Mouse (Mus musculus) MEL (cell line): ENCODE measurements around the gene Rexo1. TPM values are rescaled to one million over a fixed set of nuclear protein-coding genes. Genes with fewer than 3 reads are reported as not detected.
A peak's percentile ranks its signal among the peaks of the same experiment; 100 is the strongest.

Experiments
- DNase-seq: peaks from one replicate; pipeline ENCODE4 v3.0.0; 2011; ENCODE audit warnings: low read depth, low spot score
- H3K27ac ChIP-seq: 2 replicates; pipeline ENCODE4 v1.5.1; 2012; ENCODE audit warnings: low read depth, mild to moderate bottlenecking, control low read depth, low read length, moderate library complexity; ENCODE audit not compliant: control insufficient read depth
- H3K27me3 ChIP-seq, 2 experiments: fragments of 150-350 bp in 1 of 2; sonication (generic) in 1 of 2; 2 replicates each; pipeline ENCODE4 v1.6.1; 2012; ENCODE audit warnings: low read length in 2 of 2, mild to moderate bottlenecking in 2 of 2, improper control_type of control experiment in 1 of 2, moderate library complexity in 1 of 2; ENCODE audit not compliant: insufficient read depth in 2 of 2, control insufficient read depth in 1 of 2
- H3K36me3 ChIP-seq, 2 experiments: 2 replicates each; pipeline ENCODE4 v1.6.1; 2012 to 2014; ENCODE audit warnings: low read length in 2 of 2, improper control_type of control experiment in 1 of 2, inconsistent platforms in 1 of 2, mild to moderate bottlenecking in 1 of 2; ENCODE audit not compliant: insufficient read depth in 2 of 2, control insufficient read depth in 1 of 2
- H3K4me1 ChIP-seq, 2 experiments: fragments of 150-350 bp in 1 of 2; sonication (generic) in 1 of 2; 2 replicates each; pipeline ENCODE4 v1.6.1; 2012; ENCODE audit warnings: low read length in 2 of 2, improper control_type of control experiment in 1 of 2, mild to moderate bottlenecking in 1 of 2; ENCODE audit not compliant: insufficient read depth in 2 of 2, control insufficient read depth in 1 of 2
- H3K4me3 ChIP-seq, 2 experiments: fragments of 150-350 bp in 1 of 2; sonication (generic) in 1 of 2; 2 replicates each; pipeline ENCODE4 v1.5.1; 2012; ENCODE audit warnings: low read depth in 2 of 2, low read length in 2 of 2, mild to moderate bottlenecking in 2 of 2, moderate library complexity in 2 of 2, control low read depth in 1 of 2, improper control_type of control experiment in 1 of 2; ENCODE audit not compliant: control insufficient read depth in 1 of 2, insufficient read depth in 1 of 2
- H3K79me2 ChIP-seq: 2 replicates; pipeline ENCODE4 v1.6.1; 2012; ENCODE audit warnings: mild to moderate bottlenecking, low read length, moderate library complexity; ENCODE audit not compliant: control insufficient read depth, poor library complexity, insufficient read depth
- H3K9ac ChIP-seq: 2 replicates; pipeline ENCODE4 v1.6.1; 2012; ENCODE audit warnings: low read depth, mild to moderate bottlenecking, control low read depth, low read length, moderate library complexity; ENCODE audit not compliant: control insufficient read depth, poor library complexity, severe bottlenecking
- H3K9me3 ChIP-seq: fragments of 150-350 bp; sonication (generic); replicated peaks from 2 replicates; pipeline ENCODE4 v1.6.1; 2012; ENCODE audit warnings: mild to moderate bottlenecking, low read length, improper control_type of control experiment, moderate library complexity; ENCODE audit not compliant: insufficient read depth
- BHLHE40 ChIP-seq: IDR thresholded peaks from 2 replicates; pipeline ENCODE4 v1.6.1; 2012; ENCODE audit warnings: low read depth, mild to moderate bottlenecking, inconsistent platforms, low read length, improper control_type of control experiment, borderline replicate concordance
- CHD1 ChIP-seq: IDR thresholded peaks from 2 replicates; pipeline ENCODE4 v1.6.1; 2012; ENCODE audit warnings: low read depth, mild to moderate bottlenecking, inconsistent platforms, low read length, improper control_type of control experiment
- CTCF ChIP-seq, 3 experiments: IDR thresholded peaks in 2 of 3; conservative IDR thresholded peaks in 1 of 3; 2 replicates each; pipeline ENCODE4 v1.5.1; 2011 to 2012; ENCODE audit warnings: low read length in 3 of 3, low read depth in 2 of 3, mild to moderate bottlenecking in 2 of 3, improper control_type of control experiment in 1 of 3, inconsistent platforms in 1 of 3, mixed read lengths in 1 of 3, moderate library complexity in 1 of 3; ENCODE audit not compliant: control insufficient read depth in 1 of 3, insufficient read depth in 1 of 3, poor library complexity in 1 of 3, severe bottlenecking in 1 of 3
- E2F4 ChIP-seq: IDR thresholded peaks from 2 replicates; pipeline ENCODE4 v1.6.1; 2011; ENCODE audit warnings: low read depth, low read length, improper control_type of control experiment, borderline replicate concordance
- ELF1 ChIP-seq: IDR thresholded peaks from 2 replicates; pipeline ENCODE4 v1.6.1; 2014; ENCODE audit warnings: low read depth, mild to moderate bottlenecking, inconsistent platforms, low read length, improper control_type of control experiment, moderate library complexity
- GABPA ChIP-seq: IDR thresholded peaks from 2 replicates; pipeline ENCODE4 v1.6.1; 2012; ENCODE audit warnings: low read depth, mild to moderate bottlenecking, inconsistent platforms, low read length, improper control_type of control experiment, moderate library complexity
- HCFC1 ChIP-seq: IDR thresholded peaks from 2 replicates; pipeline ENCODE4 v1.6.1; 2012; ENCODE audit warnings: low read depth, mild to moderate bottlenecking, inconsistent platforms, low read length, improper control_type of control experiment, moderate library complexity
- JUND ChIP-seq: IDR thresholded peaks from 2 replicates; pipeline ENCODE4 v1.6.1; 2011; ENCODE audit warnings: low read depth, mild to moderate bottlenecking, improper control_type of control experiment, low read length
- KAT2A ChIP-seq: conservative IDR thresholded peaks from 2 replicates; pipeline ENCODE4 v1.6.1; 2012; ENCODE audit warnings: low read depth, low read length, improper control_type of control experiment, inconsistent platforms
- MAX ChIP-seq: IDR thresholded peaks from 2 replicates; pipeline ENCODE4 v1.6.1; 2011; ENCODE audit warnings: low read length, improper control_type of control experiment
- MAZ ChIP-seq: IDR thresholded peaks from 2 replicates; pipeline ENCODE4 v1.6.1; 2012; ENCODE audit warnings: low read depth, mild to moderate bottlenecking, inconsistent platforms, low read length, improper control_type of control experiment
- MEF2A ChIP-seq: IDR thresholded peaks from 2 replicates; pipeline ENCODE4 v1.6.1; 2014; ENCODE audit warnings: low read depth, mild to moderate bottlenecking, inconsistent platforms, low read length, improper control_type of control experiment; ENCODE audit not compliant: poor library complexity, insufficient replicate concordance, severe bottlenecking; ENCODE audit errors: extremely low read depth
- MXI1 ChIP-seq: IDR thresholded peaks from 2 replicates; pipeline ENCODE4 v1.6.1; 2011; ENCODE audit warnings: mild to moderate bottlenecking, low read depth, low read length, improper control_type of control experiment
- MYC ChIP-seq: IDR thresholded peaks from 2 replicates; pipeline ENCODE4 v1.6.1; 2011; ENCODE audit warnings: low read depth, mild to moderate bottlenecking, low read length, improper control_type of control experiment, moderate library complexity
- NELFE ChIP-seq: IDR thresholded peaks from 2 replicates; pipeline ENCODE4 v1.6.1; 2011; ENCODE audit warnings: low read depth, low read length, improper control_type of control experiment
- NRF1 ChIP-seq: IDR thresholded peaks from 2 replicates; pipeline ENCODE4 v1.6.1; 2014; ENCODE audit warnings: low read depth, mild to moderate bottlenecking, inconsistent platforms, low read length, improper control_type of control experiment, moderate library complexity; ENCODE audit not compliant: poor library complexity, insufficient read depth, severe bottlenecking
- POLR2A ChIP-seq, 2 experiments: IDR thresholded peaks; 2 replicates each; pipeline ENCODE4 v1.6.1; 2011 to 2012; ENCODE audit warnings: low read length in 2 of 2, mild to moderate bottlenecking in 2 of 2, control low read depth in 1 of 2, improper control_type of control experiment in 1 of 2, low read depth in 1 of 2, moderate library complexity in 1 of 2; ENCODE audit not compliant: control insufficient read depth in 1 of 2, insufficient read depth in 1 of 2, poor library complexity in 1 of 2
- POLR2AphosphoS2 ChIP-seq: IDR thresholded peaks from 2 replicates; pipeline ENCODE4 v1.6.1; 2011; ENCODE audit warnings: low read length, improper control_type of control experiment
- POLR2AphosphoS5 ChIP-seq: IDR thresholded peaks from 2 replicates; pipeline ENCODE4 v1.6.1; 2012; ENCODE audit warnings: low read depth, borderline replicate concordance, mild to moderate bottlenecking, inconsistent platforms, low read length, moderate library complexity, mixed read lengths
- RAD21 ChIP-seq: IDR thresholded peaks from 2 replicates; pipeline ENCODE4 v1.6.1; 2011; ENCODE audit warnings: mild to moderate bottlenecking, low read depth, low read length, improper control_type of control experiment
- RCOR1 ChIP-seq: IDR thresholded peaks from 2 replicates; pipeline ENCODE4 v1.6.1; 2012; ENCODE audit warnings: low read depth, mild to moderate bottlenecking, inconsistent platforms, low read length, improper control_type of control experiment
- SIN3A ChIP-seq: IDR thresholded peaks from 2 replicates; pipeline ENCODE4 v1.6.1; 2012; ENCODE audit warnings: low read length, improper control_type of control experiment, inconsistent platforms
- SMC3 ChIP-seq: IDR thresholded peaks from 2 replicates; pipeline ENCODE4 v1.6.1; 2011; ENCODE audit warnings: low read depth, low read length, improper control_type of control experiment
- TAL1 ChIP-seq: IDR thresholded peaks from 2 replicates; pipeline ENCODE4 v1.6.1; 2012; ENCODE audit warnings: mild to moderate bottlenecking, inconsistent platforms, low read length, moderate library complexity, mixed read lengths
- TCF12 ChIP-seq: IDR thresholded peaks from 2 replicates; pipeline ENCODE4 v1.6.1; 2014; ENCODE audit warnings: low read depth, mild to moderate bottlenecking, inconsistent platforms, low read length, improper control_type of control experiment, moderate library complexity
- USF1 ChIP-seq: IDR thresholded peaks from 2 replicates; pipeline ENCODE4 v1.6.1; 2014; ENCODE audit warnings: low read depth, mild to moderate bottlenecking, inconsistent platforms, low read length, improper control_type of control experiment, moderate library complexity
- ZC3H11A ChIP-seq: IDR thresholded peaks from 2 replicates; pipeline ENCODE4 v1.6.1; 2012; ENCODE audit warnings: low read depth, mild to moderate bottlenecking, inconsistent platforms, low read length, improper control_type of control experiment
- ZKSCAN1 ChIP-seq: IDR thresholded peaks from 2 replicates; pipeline ENCODE4 v1.6.1; 2012; ENCODE audit warnings: low read depth, mild to moderate bottlenecking, inconsistent platforms, low read length, improper control_type of control experiment, moderate library complexity
- ZMIZ1 ChIP-seq: IDR thresholded peaks from 2 replicates; pipeline ENCODE4 v1.6.1; 2012; ENCODE audit warnings: low read depth, mild to moderate bottlenecking, inconsistent platforms, low read length, improper control_type of control experiment, moderate library complexity
- ZNF384 ChIP-seq: IDR thresholded peaks from 2 replicates; pipeline ENCODE4 v1.6.1; 2012; ENCODE audit warnings: low read depth, mild to moderate bottlenecking, inconsistent platforms, low read length, improper control_type of control experiment
- polyA plus RNA-seq, 2 experiments: library from polyadenylated mRNA; stranded (reverse) in 1 of 2; unstranded in 1 of 2; fragments of >175 nt in 1 of 2; fragments of >200 nt in 1 of 2; gene quantifications; 2 replicates each; pipeline versions ENCODE4 v1.2.1 to v1.2.4; 2012; ENCODE audit warnings: low replicate concordance in 2 of 2, low read depth in 1 of 2; ENCODE audit not compliant: insufficient read length in 2 of 2, insufficient read depth in 1 of 2, missing spikeins in 1 of 2
- total RNA-seq: library from RNA; depleted of rRNA; stranded (reverse); fragments of 300-350 nt; gene quantifications from 2 replicates; pipeline ENCODE4 v1.2.3, GENCODE M21; 2012

Rexo1 gene
- total and polyA plus RNA-seq, 3 experiments, result 14.7 to 54.6 TPM; not detected in 1

- TF ChIP-seq GABPA (no peak), CTCF (IDR thresholded peaks at IDR 0.05 in 2 of 3, conservative IDR thresholded peaks at IDR 0.05 in 1 of 3; ENCODE audit: control insufficient read depth in 1 of 3, insufficient read depth in 1 of 3, low read depth in 2 of 3, low read length in 3 of 3, poor library complexity in 1 of 3, severe bottlenecking in 1 of 3) (peak; percentile 84 to 94 (median 85); a peak in 5 of 6 replicates), ZC3H11A (no peak), ZMIZ1 (no peak; the same call in 1 of the 2 replicates), POLR2AphosphoS2 (no peak; the same call in 1 of the 2 replicates), MEF2A (no peak), ZNF384 (no peak), SMC3 (peak; percentile 64), KAT2A (no peak), MAZ (no peak), SIN3A (peak; percentile 59), TAL1 (no peak), BHLHE40 (no peak), NRF1 (peak; percentile 61), TCF12 (no peak), ELF1 (0 out of 2 replicates have a peak, but pooled peaks have one; percentile 59), RAD21 (peak; percentile 59), POLR2AphosphoS5 (no peak), MAX (no peak), RCOR1 (no peak), MXI1 (no peak)
Measured at GRCm38 (mm10) chr10:80578131-80578750, 16.9 kb upstream of the Rexo1 start (continued).

GRCm38 (mm10) chr10:80577195-80578130, 16.1 kb upstream of the Rexo1 start, which contains the start of gene Klf16:
Gene Klf16, minus strand, starts transcription at chr10:80577321.
- H3K4me1 ChIP-seq, result peaks cover 11 to 38% of the 10 kb centered on the region in 2 experiments; a peak in 3 of 4 replicates
- peak within 1 kb of the TSS; percentile 88 to 94 for H3K4me3 ChIP-seq
- H3K27me3 ChIP-seq, result no peaks in the 10 kb centered on the region
- H3K27ac ChIP-seq, result peak within 1 kb of the TSS; percentile 95
- peak within 1 kb of the TSS; percentile 93 for H3K9ac ChIP-seq
- peaks cover 0 to 30% of the 10 kb centered on the region in 2 experiments; a peak in 2 of 4 replicates for H3K36me3 ChIP-seq
- no peaks in the 10 kb centered on the region for H3K9me3 ChIP-seq
- H3K79me2 ChIP-seq, result peaks cover 47% of the 10 kb centered on the region
- peak; percentile 97 for DNase-seq
- TF ChIP-seq USF1, result peak; percentile 92
- no peak for TF ChIP-seq JUND
- TF ChIP-seq MAX, result peak; percentile 98
- TF ChIP-seq KAT2A, result no peak; the same call in 1 of the 2 replicates
- TF ChIP-seq MYC, result peak; percentile 99
- TF ChIP-seq E2F4, result 0 out of 2 replicates have a peak, but pooled peaks have one; percentile 18
- TF ChIP-seq ZMIZ1, result peak; percentile 66; the same call in 1 of the 2 replicates
- TF ChIP-seq MAZ, result peak; percentile 94
- TF ChIP-seq HCFC1, result peak; percentile 55; the same call in 1 of the 2 replicates
- TF ChIP-seq CHD1, result no peak
- no peak for TF ChIP-seq ZKSCAN1
- TF ChIP-seq MXI1, result peak; percentile 100
- peak; percentile 73; the same call in 1 of the 2 replicates for TF ChIP-seq ELF1
- peak; percentile 20; the same call in 1 of the 2 replicates for TF ChIP-seq POLR2AphosphoS2
- peak; percentile 95 for TF ChIP-seq SIN3A
- TF ChIP-seq NELFE, result peak; percentile 86
- peak; percentile 71 to 83; a peak in 3 of 4 replicates for TF ChIP-seq POLR2A (IDR thresholded peaks at IDR 0.05; ENCODE audit: control insufficient read depth in 1 of 2, insufficient read depth in 1 of 2, low read depth in 1 of 2, low read length in 2 of 2, poor library complexity in 1 of 2)
- peak; percentile 95 for TF ChIP-seq BHLHE40
- peak; percentile 86 for TF ChIP-seq NRF1
